Mouse (Mus musculus) retina, embryonic 14.5 days (tissue): Measurements from ENCODE around the gene Ftl1-ps1.

Source experiments
- DNase-seq: peaks from one replicate; pipeline ENCODE4 v3.0.0-alpha.2; 2015; ENCODE audit warnings: low spot score

Ftl1-ps1 gene

DNA sequence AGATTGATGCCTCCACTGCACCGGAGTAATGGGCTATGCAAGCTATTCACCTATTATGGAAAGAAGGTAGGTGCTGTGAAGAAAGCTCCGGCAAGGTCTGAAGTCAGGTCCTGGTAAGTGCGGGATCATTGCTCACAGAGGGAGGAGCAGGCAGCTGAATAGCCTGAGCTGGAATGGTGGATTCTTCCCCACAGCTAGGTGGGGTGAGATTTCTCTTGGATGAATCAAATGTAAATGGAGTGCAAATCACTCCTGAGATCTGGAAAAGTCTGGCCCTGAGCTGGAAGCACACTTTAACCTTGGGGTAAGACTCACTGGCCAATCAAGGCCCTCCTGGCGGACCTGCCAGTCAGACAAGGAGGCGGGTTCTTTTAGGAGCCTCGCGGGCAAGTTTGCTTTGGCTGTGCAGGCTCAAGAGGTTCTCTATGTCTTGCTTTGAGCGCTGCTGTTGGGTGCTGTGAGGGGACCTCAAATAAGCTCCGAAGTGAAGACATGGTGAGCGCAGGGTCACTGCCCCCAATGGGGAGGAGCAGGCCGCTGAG, at the start of gene Ftl1-ps1:
TSS of gene Ftl1-ps1 (plus strand) at position 397 of the 542 bp plus-strand sequence.
- peak; percentile 18 for DNase-seq

DNA sequence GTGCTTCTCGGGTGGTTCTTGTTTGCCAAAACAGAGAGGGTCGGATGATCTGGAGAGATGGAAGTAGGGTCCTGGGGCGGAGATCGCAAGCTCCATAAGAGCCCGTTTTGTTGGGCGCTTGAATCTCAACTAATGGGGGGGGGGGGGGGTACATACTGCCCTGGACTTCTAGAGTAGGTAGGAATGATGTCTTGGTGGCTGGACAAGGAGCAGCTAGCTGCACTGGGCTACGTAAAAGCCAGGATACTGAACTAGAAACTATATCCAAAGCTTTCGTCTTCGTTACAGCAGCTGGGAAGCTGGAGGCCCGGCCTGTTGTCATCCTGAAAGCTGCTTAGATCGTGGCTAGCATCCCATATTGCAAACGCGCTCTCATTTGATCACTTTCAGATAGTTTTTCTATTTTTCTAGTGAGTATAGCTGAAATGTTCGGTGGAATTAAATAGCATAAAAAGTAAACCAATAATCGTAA, 49.0 kb upstream of the Ftl1-ps1 start:
- no peak for DNase-seq

GRCm38 (mm10) chr13:74356491-74356890, 43.0 kb upstream of the Ftl1-ps1 start:
- DNase-seq, result no peak

- no peak for DNase-seq
These were observed 37.3 kb upstream of the Ftl1-ps1 start for GRCm38 (mm10) chr13:74362218-74362617.

DNA sequence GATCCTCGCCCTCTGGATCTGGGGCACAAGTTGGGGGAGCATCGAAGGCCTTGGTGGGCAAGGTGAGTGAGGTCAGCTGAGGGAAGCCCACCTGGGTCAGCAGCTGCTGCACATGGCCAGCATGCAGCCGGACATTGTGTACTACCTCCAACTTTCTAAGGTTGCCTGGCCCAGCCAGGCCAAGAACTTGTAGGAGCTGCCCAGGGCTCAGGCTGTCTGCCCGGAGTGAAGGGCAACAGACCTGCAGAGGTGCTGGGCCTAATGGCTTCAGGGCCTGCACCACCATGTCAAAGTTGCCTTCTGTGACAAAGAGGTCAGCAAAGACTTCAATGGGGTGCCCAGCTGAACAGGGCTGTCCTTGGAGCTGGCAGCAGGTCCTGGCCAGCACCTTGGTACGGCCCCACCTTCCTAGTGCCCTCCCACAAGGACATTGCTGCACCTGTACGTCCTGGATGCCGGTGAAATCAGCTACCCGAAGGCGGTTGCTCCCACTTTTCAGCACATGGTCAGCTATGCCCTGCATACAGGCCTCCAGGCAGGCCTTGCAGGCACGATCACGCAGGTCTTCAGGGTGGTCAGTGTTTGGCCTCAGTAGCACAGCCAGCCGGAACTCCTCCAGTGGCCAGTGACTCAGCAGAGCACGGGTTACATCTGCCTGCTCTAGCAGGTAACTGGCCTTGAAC, 36.2 kb upstream of the Ftl1-ps1 start:
- no peak for DNase-seq

- no peak for DNase-seq
These were observed 35.6 kb upstream of the Ftl1-ps1 start, which contains the start of gene Lrrc14b for GRCm38 (mm10) chr13:74363859-74364235. Gene Lrrc14b, minus strand, starts transcription at chr13:74364005.

- peak; percentile 3 for DNase-seq
These were observed 17.8 kb upstream of the Ftl1-ps1 start for GRCm38 (mm10) chr13:74381533-74382276.

GRCm38 (mm10) chr13:74382289-74382688, 17.2 kb upstream of the Ftl1-ps1 start:
- DNase-seq, result peak; percentile 11

GRCm38 (mm10) chr13:74389730-74390129, 9.8 kb upstream of the Ftl1-ps1 start:
- no peak for DNase-seq

DNA sequence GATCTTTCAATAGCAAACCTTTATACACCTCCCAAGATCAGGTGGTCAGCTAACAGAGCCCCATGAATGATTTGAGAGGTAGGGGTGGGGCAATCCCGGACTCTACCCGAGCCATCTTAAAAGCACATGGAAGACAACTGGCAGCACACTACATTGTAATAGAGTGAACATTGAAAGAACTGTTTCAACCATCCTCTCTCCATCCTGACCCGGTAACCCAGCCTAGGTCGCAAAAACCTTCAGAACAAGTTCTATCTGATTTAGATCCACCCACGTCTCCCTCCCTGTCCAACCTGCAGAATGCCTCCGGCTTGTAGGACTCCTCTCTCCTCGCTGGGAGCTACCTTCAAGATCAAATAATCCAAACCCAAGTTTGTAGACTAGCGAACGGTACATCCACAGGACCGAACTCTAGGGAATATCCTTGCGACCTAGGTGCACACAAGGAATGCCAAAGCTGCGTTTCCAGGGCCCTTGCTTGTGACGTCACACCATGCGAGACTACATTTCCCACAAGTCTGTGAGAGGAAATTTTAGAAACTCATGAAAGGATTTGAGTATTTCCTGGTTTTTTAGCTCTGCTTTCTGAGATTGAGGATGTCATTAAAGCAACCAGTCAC, 9.0 kb upstream of the Ftl1-ps1 start, which contains the start of gene Zfp72:
TSS of gene Zfp72 (minus strand) at position 466 of the 620 bp plus-strand sequence.
- DNase-seq, result peak; percentile 68

- DNase-seq, result peak; percentile 14
These were observed 8.3 kb upstream of the Ftl1-ps1 start for GRCm38 (mm10) chr13:74391156-74391555.

DNA sequence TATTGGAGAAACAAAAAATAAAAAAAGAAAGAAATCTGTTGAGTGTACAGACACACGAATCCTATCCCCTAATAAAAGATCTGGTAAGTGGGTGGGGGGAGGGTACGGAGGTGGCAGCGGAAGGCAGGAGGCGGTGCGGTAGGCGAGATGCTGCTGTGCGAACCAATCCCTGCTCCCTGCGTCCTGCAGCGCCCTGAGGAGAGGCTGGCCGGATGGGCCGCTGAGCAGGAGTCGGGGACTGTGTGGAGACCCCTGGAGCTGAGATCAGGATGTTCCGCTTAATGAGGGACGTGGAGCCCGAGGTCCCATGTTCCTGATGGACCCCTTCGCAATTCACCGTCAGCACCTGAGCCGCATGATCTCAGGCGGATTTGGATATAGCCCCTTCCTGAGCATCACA, 40.4 kb downstream of the Ftl1-ps1 start:
- no peak for DNase-seq
